Mouse (Mus musculus): Measurements from ENCODE around the gene Nt5m.

- TF ChIP-seq CTCF (IDR thresholded peaks at IDR 0.05) (peak; percentile 76), EP300 (IDR thresholded peaks at IDR 0.05) (peak; percentile 59)
Measured at GRCm38 (mm10) chr11:59809670-59810474, 29.4 kb upstream of the Nt5m start, which contains the start of gene Flcn.

All from lung, postnatal 0 days (tissue).